Mouse (Mus musculus) brain, embryonic 18.5 days (tissue): ENCODE data around the gene Zfp831.

Source experiments
- DNase-seq: peaks from one replicate; pipeline ENCODE4 v3.0.0-alpha.2; 2012; ENCODE audit warnings: low read depth, low spot score

Gene Zfp831

GRCm38 (mm10) chr2:174727114-174727823 lies 83.9 kb downstream of the Zfp831 start:
- no peak for DNase-seq

- no peak for DNase-seq
Measured at GRCm38 (mm10) chr2:174731939-174732338, 88.6 kb downstream of the Zfp831 start.

GRCm38 (mm10) chr2:174735270-174735669 lies 91.9 kb downstream of the Zfp831 start:
- no peak for DNase-seq

DNA sequence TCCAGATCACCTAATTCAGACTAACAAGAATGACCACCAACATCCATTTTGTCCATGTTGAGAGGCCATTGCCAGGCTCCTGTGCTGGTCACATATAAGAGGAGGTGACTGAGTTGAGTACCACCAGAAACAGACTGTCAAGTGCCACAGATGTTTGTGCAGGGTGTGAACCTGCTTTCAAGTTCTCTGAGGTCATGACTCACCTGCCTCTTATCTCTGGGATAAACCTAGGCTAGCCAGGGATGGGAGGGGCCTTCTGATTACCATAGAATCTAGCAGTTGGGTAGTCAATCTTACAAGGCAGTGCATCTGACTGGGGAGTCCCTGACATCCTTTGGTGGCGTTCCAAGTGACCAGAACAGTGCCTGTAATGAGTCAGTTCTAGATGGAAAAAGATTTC lies 103.8 kb downstream of the Zfp831 start:
- no peak for DNase-seq

GRCm38 (mm10) chr2:174748381-174748780 lies 105.0 kb downstream of the Zfp831 start:
- no peak for DNase-seq

GRCm38 (mm10) chr2:174753197-174753596 lies 109.9 kb downstream of the Zfp831 start:
- no peak for DNase-seq

DNA sequence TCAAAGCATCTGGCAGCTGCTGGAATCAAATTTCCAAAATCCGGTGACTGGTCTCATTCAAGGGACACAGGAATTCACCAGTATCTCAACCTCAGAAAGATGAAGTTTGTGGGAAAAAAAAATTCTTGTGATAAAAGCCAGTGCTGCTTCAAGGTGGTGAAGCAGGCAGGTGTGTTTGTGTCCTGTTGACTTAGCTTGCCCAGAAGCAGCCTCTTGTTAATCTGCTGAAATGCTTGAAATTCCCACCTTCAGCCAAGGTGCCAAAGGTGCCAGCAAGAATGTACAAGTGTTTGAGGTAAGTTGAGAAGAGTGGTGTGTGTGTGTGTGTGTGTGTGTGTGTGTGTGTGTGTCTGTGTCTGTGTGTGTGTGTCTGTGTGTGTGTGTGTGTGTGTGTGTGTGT lies 110.9 kb downstream of the Zfp831 start:
- DNase-seq: no peak

DNA sequence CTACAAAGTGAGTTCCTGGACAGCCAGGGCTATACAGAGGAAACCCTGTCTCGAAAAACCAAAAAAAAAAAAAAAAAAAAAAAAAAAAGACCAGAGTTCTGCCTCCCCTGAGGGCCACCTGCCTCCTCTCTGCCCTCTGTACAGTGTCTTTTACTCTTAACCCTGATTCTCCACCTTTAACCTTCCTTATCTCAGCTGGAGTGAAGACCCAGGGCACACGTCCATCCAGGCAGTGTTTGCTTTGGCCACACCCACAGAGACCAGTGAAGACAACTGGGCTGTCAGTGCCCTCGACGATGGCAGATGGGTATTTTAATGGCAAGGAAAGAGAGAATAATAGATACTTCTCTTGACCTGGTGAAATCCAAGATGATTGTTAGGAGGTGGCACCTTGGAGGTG lies 115.9 kb downstream of the Zfp831 start:
- no peak for DNase-seq
